Mouse (Mus musculus): ENCODE data around the gene Nadk. TPM values are rescaled to one million over a fixed set of nuclear protein-coding genes. Genes with fewer than 3 reads are reported as not detected.

Gene Nadk
- polyA plus RNA-seq (2014; fragmentation: Nextera tagmentation; extraction: Ambion mirVana), result 94.6 and 103 TPM in 2 replicates

GRCm38 (mm10) chr4:155561661-155562442 is at the start of gene Nadk:
Nadk (plus strand) TSS chr4:155562378.
- H3K36me3 ChIP-seq (ENCODE audit: control insufficient read depth, insufficient read depth, low read length), result peaks cover 8% of the 10 kb centered on the region; the same call in 1 of the 2 replicates
- peak within 1 kb of the TSS; percentile 38 for H3K9ac ChIP-seq (ENCODE audit: low read depth, low read length)

GRCm38 (mm10) chr4:155514810-155515209 is 47.4 kb upstream of the Nadk start:
- no peak overlapping the region for H3K9ac ChIP-seq (ENCODE audit: low read depth, low read length)
- H3K27me3 ChIP-seq (ENCODE audit: control insufficient read depth, insufficient read depth, low read length), result no peaks in the 10 kb centered on the region
- no peak for DNase-seq (ENCODE audit: low spot score)
- no peaks in the 10 kb centered on the region for H3K9me3 ChIP-seq (ENCODE audit: control insufficient read depth, low read length)
- no peaks in the 10 kb centered on the region for H3K36me3 ChIP-seq (ENCODE audit: control insufficient read depth, insufficient read depth, low read length)
- H3K4me3 ChIP-seq (ENCODE audit: low read depth, low read length), result no peak overlapping the region
- H3K4me1 ChIP-seq (replicated peaks; ENCODE audit: control insufficient read depth, insufficient read depth, low read length), result no peaks in the 10 kb centered on the region
- ATAC-seq (ENCODE audit: low FRiP score), result no peak
- WGBS, result 89% methylated on average over 2 of the region's 2 CpGs
- H3K27ac ChIP-seq (ENCODE audit: low read depth, low read length), result no peak overlapping the region
- no peak overlapping the region for H3K4me2 ChIP-seq (replicated peaks; ENCODE audit: low read depth, low read length)

More at GRCm38 (mm10) chr4:155561661-155562442, at the start of gene Nadk:
- H3K9me3 ChIP-seq (ENCODE audit: control insufficient read depth, low read length), result no peaks in the 10 kb centered on the region
- H3K4me2 ChIP-seq (replicated peaks; ENCODE audit: low read depth, low read length), result peak within 1 kb of the TSS; percentile 75
- ATAC-seq (ENCODE audit: low FRiP score), result no peak
- peak within 1 kb of the TSS; percentile 65 for H3K4me3 ChIP-seq (ENCODE audit: low read depth, low read length)
- no peak for DNase-seq (ENCODE audit: low spot score)
- no peaks in the 10 kb centered on the region for H3K27me3 ChIP-seq (ENCODE audit: control insufficient read depth, insufficient read depth, low read length)
- WGBS, result 85% methylated on average over 7 of the region's 7 CpGs
- peak within 1 kb of the TSS; percentile 61 for H3K27ac ChIP-seq (ENCODE audit: low read depth, low read length)
- peaks cover 4% of the 10 kb centered on the region for H3K4me1 ChIP-seq (replicated peaks; ENCODE audit: control insufficient read depth, insufficient read depth, low read length)

- Histone ChIP-seq H3K4me3 (ENCODE audit: low read depth, low read length) (no peak overlapping the region), H3K9me3 (ENCODE audit: control insufficient read depth, low read length) (no peaks in the 10 kb centered on the region), H3K4me1 (replicated peaks; ENCODE audit: control insufficient read depth, insufficient read depth, low read length) (no peaks in the 10 kb centered on the region), H3K9ac (ENCODE audit: low read depth, low read length) (no peak overlapping the region), H3K27ac (ENCODE audit: low read depth, low read length) (no peak overlapping the region), H3K4me2 (replicated peaks; ENCODE audit: low read depth, low read length) (no peak overlapping the region), H3K36me3 (ENCODE audit: control insufficient read depth, insufficient read depth, low read length) (no peaks in the 10 kb centered on the region), H3K27me3 (ENCODE audit: control insufficient read depth, insufficient read depth, low read length) (no peaks in the 10 kb centered on the region)
- ATAC-seq (ENCODE audit: low FRiP score) (no peak), DNase-seq (ENCODE audit: low spot score) (no peak)
- 89% methylated on average over 7 of the region's 7 CpGs for WGBS
Observed at GRCm38 (mm10) chr4:155517948-155518517, 44.1 kb upstream of the Nadk start.

- 81% methylated on average over 7 of the region's 7 CpGs for WGBS
- Histone ChIP-seq H3K4me2 (replicated peaks; ENCODE audit: low read depth, low read length) (no peak overlapping the region), H3K9me3 (ENCODE audit: control insufficient read depth, low read length) (no peaks in the 10 kb centered on the region), H3K36me3 (ENCODE audit: control insufficient read depth, insufficient read depth, low read length) (no peaks in the 10 kb centered on the region), H3K4me1 (replicated peaks; ENCODE audit: control insufficient read depth, insufficient read depth, low read length) (no peaks in the 10 kb centered on the region), H3K4me3 (ENCODE audit: low read depth, low read length) (no peak overlapping the region), H3K27ac (ENCODE audit: low read depth, low read length) (no peak overlapping the region), H3K27me3 (ENCODE audit: control insufficient read depth, insufficient read depth, low read length) (no peaks in the 10 kb centered on the region), H3K9ac (ENCODE audit: low read depth, low read length) (no peak overlapping the region)
- no peak for ATAC-seq (ENCODE audit: low FRiP score)
- no peak for DNase-seq (ENCODE audit: low spot score)
Observed at GRCm38 (mm10) chr4:155522327-155522726, 39.9 kb upstream of the Nadk start.

- whole genome bisulfite sequencing, result 91% methylated on average over 5 of the region's 5 CpGs
- H3K36me3 ChIP-seq (ENCODE audit: control insufficient read depth, insufficient read depth, low read length), result 0 out of 2 replicates have a peak, but pooled peaks cover 3% of the 10 kb centered on the region
Observed at GRCm38 (mm10) chr4:155525751-155526150, 36.4 kb upstream of the Nadk start.

GRCm38 (mm10) chr4:155529294-155529693 is 32.9 kb upstream of the Nadk start:
- Histone ChIP-seq H3K4me2 (replicated peaks; ENCODE audit: low read depth, low read length) (no peak overlapping the region), H3K9ac (ENCODE audit: low read depth, low read length) (no peak overlapping the region), H3K9me3 (ENCODE audit: control insufficient read depth, low read length) (no peaks in the 10 kb centered on the region), H3K4me1 (replicated peaks; ENCODE audit: control insufficient read depth, insufficient read depth, low read length) (no peaks in the 10 kb centered on the region), H3K27me3 (ENCODE audit: control insufficient read depth, insufficient read depth, low read length) (no peaks in the 10 kb centered on the region), H3K4me3 (ENCODE audit: low read depth, low read length) (no peak overlapping the region), H3K36me3 (ENCODE audit: control insufficient read depth, insufficient read depth, low read length) (0 out of 2 replicates have a peak, but pooled peaks cover 5% of the 10 kb centered on the region), H3K27ac (ENCODE audit: low read depth, low read length) (no peak overlapping the region)
- ATAC-seq (ENCODE audit: low FRiP score) (no peak), DNase-seq (ENCODE audit: low spot score) (no peak)
- 91% methylated on average over 3 of the region's 3 CpGs for WGBS

More at GRCm38 (mm10) chr4:155525751-155526150, 36.4 kb upstream of the Nadk start:
- Histone ChIP-seq H3K9ac (ENCODE audit: low read depth, low read length) (no peak overlapping the region), H3K27ac (ENCODE audit: low read depth, low read length) (no peak overlapping the region), H3K4me1 (replicated peaks; ENCODE audit: control insufficient read depth, insufficient read depth, low read length) (no peaks in the 10 kb centered on the region), H3K9me3 (ENCODE audit: control insufficient read depth, low read length) (no peaks in the 10 kb centered on the region), H3K4me2 (replicated peaks; ENCODE audit: low read depth, low read length) (no peak overlapping the region), H3K4me3 (ENCODE audit: low read depth, low read length) (no peak overlapping the region), H3K27me3 (ENCODE audit: control insufficient read depth, insufficient read depth, low read length) (no peaks in the 10 kb centered on the region)
- no peak for DNase-seq (ENCODE audit: low spot score)
- ATAC-seq (ENCODE audit: low FRiP score), result no peak

- no peak overlapping the region for H3K9ac ChIP-seq (ENCODE audit: low read depth, low read length)
- DNase-seq (ENCODE audit: low spot score) (no peak), ATAC-seq (ENCODE audit: low FRiP score) (no peak)
- no peak overlapping the region for H3K27ac ChIP-seq (ENCODE audit: low read depth, low read length)
- 97% methylated on average over 7 of the region's 7 CpGs for WGBS
- peaks cover 27% of the 10 kb centered on the region for H3K36me3 ChIP-seq (ENCODE audit: control insufficient read depth, insufficient read depth, low read length)
- H3K4me2 ChIP-seq (replicated peaks; ENCODE audit: low read depth, low read length), result no peak overlapping the region
- H3K4me3 ChIP-seq (ENCODE audit: low read depth, low read length), result no peak overlapping the region
- no peaks in the 10 kb centered on the region for H3K27me3 ChIP-seq (ENCODE audit: control insufficient read depth, insufficient read depth, low read length)
- H3K9me3 ChIP-seq (ENCODE audit: control insufficient read depth, low read length), result no peaks in the 10 kb centered on the region
- H3K4me1 ChIP-seq (replicated peaks; ENCODE audit: control insufficient read depth, insufficient read depth, low read length), result no peaks in the 10 kb centered on the region
Observed at GRCm38 (mm10) chr4:155549993-155550392, 12.2 kb upstream of the Nadk start.

- ATAC-seq (ENCODE audit: low FRiP score) (no peak), DNase-seq (ENCODE audit: low spot score) (no peak)
- no peak overlapping the region for H3K4me3 ChIP-seq (ENCODE audit: low read depth, low read length)
- H3K4me2 ChIP-seq (replicated peaks; ENCODE audit: low read depth, low read length), result no peak overlapping the region
- no peak overlapping the region for H3K27ac ChIP-seq (ENCODE audit: low read depth, low read length)
- peaks cover 28% of the 10 kb centered on the region for H3K36me3 ChIP-seq (ENCODE audit: control insufficient read depth, insufficient read depth, low read length)
- H3K9ac ChIP-seq (ENCODE audit: low read depth, low read length), result no peak overlapping the region
- no peaks in the 10 kb centered on the region for H3K27me3 ChIP-seq (ENCODE audit: control insufficient read depth, insufficient read depth, low read length)
- 86% methylated on average over 2 of the region's 2 CpGs for WGBS
- no peaks in the 10 kb centered on the region for H3K4me1 ChIP-seq (replicated peaks; ENCODE audit: control insufficient read depth, insufficient read depth, low read length)
- no peaks in the 10 kb centered on the region for H3K9me3 ChIP-seq (ENCODE audit: control insufficient read depth, low read length)
Observed at GRCm38 (mm10) chr4:155550446-155550845, 11.7 kb upstream of the Nadk start.

GRCm38 (mm10) chr4:155551073-155551472 is 11.1 kb upstream of the Nadk start:
- H3K9me3 ChIP-seq (ENCODE audit: control insufficient read depth, low read length), result no peaks in the 10 kb centered on the region
- no peak overlapping the region for H3K4me3 ChIP-seq (ENCODE audit: low read depth, low read length)
- H3K27me3 ChIP-seq (ENCODE audit: control insufficient read depth, insufficient read depth, low read length), result no peaks in the 10 kb centered on the region
- no peak overlapping the region for H3K27ac ChIP-seq (ENCODE audit: low read depth, low read length)
- H3K9ac ChIP-seq (ENCODE audit: low read depth, low read length), result no peak overlapping the region
- ATAC-seq (ENCODE audit: low FRiP score) (no peak), DNase-seq (ENCODE audit: low spot score) (no peak)
- no peaks in the 10 kb centered on the region for H3K4me1 ChIP-seq (replicated peaks; ENCODE audit: control insufficient read depth, insufficient read depth, low read length)
- peaks cover 29% of the 10 kb centered on the region for H3K36me3 ChIP-seq (ENCODE audit: control insufficient read depth, insufficient read depth, low read length)
- 91% methylated on average over 4 of the region's 4 CpGs for WGBS
- H3K4me2 ChIP-seq (replicated peaks; ENCODE audit: low read depth, low read length), result no peak overlapping the region
